Mouse (Mus musculus): ENCODE measurements around the gene Slc35c2. TPM values are rescaled to one million over a fixed set of nuclear protein-coding genes. Genes with fewer than 3 reads are reported as not detected.
A peak's percentile ranks its signal among the peaks of the same experiment; 100 is the strongest.

The Slc35c2 gene
- polyA plus RNA-seq, 1 experiment from 2014 or later = 51.6 TPM

- 48% methylated on average over 10 of the region's 10 CpGs for WGBS
- Histone ChIP-seq H3K4me1 (replicated peaks; ENCODE audit: insufficient read depth, low read length) (peaks cover 53% of the 10 kb centered on the region), H3K27me3 (ENCODE audit: insufficient read depth, low read length) (no peaks in the 10 kb centered on the region), H3K27ac (peak overlapping the region; percentile 47; the same call in 1 of the 2 replicates), H3K4me2 (ENCODE audit: low read length) (no peak overlapping the region), H3K36me3 (ENCODE audit: insufficient read depth, low read length) (peaks cover 24% of the 10 kb centered on the region; the same call in 1 of the 2 replicates), H3K9me3 (replicated peaks; ENCODE audit: low read length) (no peaks in the 10 kb centered on the region), H3K9ac (ENCODE audit: low read depth, low read length) (no peak overlapping the region), H3K4me3 (replicated peaks; ENCODE audit: low read depth, low read length) (no peak overlapping the region)
- ATAC-seq (replicated peaks; ENCODE audit: low FRiP score, low read depth) (no peak), DNase-seq (ENCODE audit: low spot score) (no peak)
- no peak for TF ChIP-seq CTCF (IDR thresholded peaks at IDR 0.05; ENCODE audit: low read depth)
These were observed 28.5 kb upstream of the Slc35c2 start for GRCm38 (mm10) chr2:165316204-165316603.

GRCm38 (mm10) chr2:165314197-165314596, 26.5 kb upstream of the Slc35c2 start:
- H3K27ac ChIP-seq = peak overlapping the region; percentile 79
- no peaks in the 10 kb centered on the region for H3K27me3 ChIP-seq (ENCODE audit: insufficient read depth, low read length)
- H3K9me3 ChIP-seq (replicated peaks; ENCODE audit: low read length) = no peaks in the 10 kb centered on the region
- H3K36me3 ChIP-seq (ENCODE audit: insufficient read depth, low read length) = peaks cover 30% of the 10 kb centered on the region
- TF ChIP-seq CTCF (IDR thresholded peaks at IDR 0.05; ENCODE audit: low read depth) = no peak
- 49% methylated on average over 8 of the region's 8 CpGs for WGBS
- DNase-seq (ENCODE audit: low spot score) (peak; percentile 78), ATAC-seq (replicated peaks; ENCODE audit: low FRiP score, low read depth) (peak; percentile 34)
- peaks cover 43% of the 10 kb centered on the region for H3K4me1 ChIP-seq (replicated peaks; ENCODE audit: insufficient read depth, low read length)
- H3K4me2 ChIP-seq (ENCODE audit: low read length) = no peak overlapping the region
- no peak overlapping the region for H3K9ac ChIP-seq (ENCODE audit: low read depth, low read length)
- no peak overlapping the region for H3K4me3 ChIP-seq (replicated peaks; ENCODE audit: low read depth, low read length)

- no peak for DNase-seq (ENCODE audit: low spot score)
- no peak for TF ChIP-seq CTCF (IDR thresholded peaks at IDR 0.05; ENCODE audit: low read depth)
- no peak overlapping the region for H3K9ac ChIP-seq (ENCODE audit: low read depth, low read length)
- no peak overlapping the region for H3K27ac ChIP-seq
- H3K4me3 ChIP-seq (replicated peaks; ENCODE audit: low read depth, low read length) = no peak overlapping the region
- H3K9me3 ChIP-seq (replicated peaks; ENCODE audit: low read length) = no peaks in the 10 kb centered on the region
- ATAC-seq (replicated peaks; ENCODE audit: low FRiP score, low read depth) = no peak
- H3K27me3 ChIP-seq (ENCODE audit: insufficient read depth, low read length) = no peaks in the 10 kb centered on the region
- WGBS = 59% methylated on average over 7 of the region's 7 CpGs
- H3K4me1 ChIP-seq (replicated peaks; ENCODE audit: insufficient read depth, low read length) = peaks cover 25% of the 10 kb centered on the region
- no peak overlapping the region for H3K4me2 ChIP-seq (ENCODE audit: low read length)
- peaks cover 30% of the 10 kb centered on the region for H3K36me3 ChIP-seq (ENCODE audit: insufficient read depth, low read length)
These were observed 24.7 kb upstream of the Slc35c2 start for GRCm38 (mm10) chr2:165312381-165312780.

GRCm38 (mm10) chr2:165311577-165311976, 23.9 kb upstream of the Slc35c2 start:
- DNase-seq (ENCODE audit: low spot score) (no peak), ATAC-seq (replicated peaks; ENCODE audit: low FRiP score, low read depth) (no peak)
- H3K4me3 ChIP-seq (replicated peaks; ENCODE audit: low read depth, low read length) = no peak overlapping the region
- no peak overlapping the region for H3K27ac ChIP-seq
- peaks cover 17% of the 10 kb centered on the region for H3K4me1 ChIP-seq (replicated peaks; ENCODE audit: insufficient read depth, low read length)
- peaks cover 35% of the 10 kb centered on the region for H3K36me3 ChIP-seq (ENCODE audit: insufficient read depth, low read length)
- no peaks in the 10 kb centered on the region for H3K9me3 ChIP-seq (replicated peaks; ENCODE audit: low read length)
- no peak overlapping the region for H3K4me2 ChIP-seq (ENCODE audit: low read length)
- 61% methylated on average over 12 of the region's 12 CpGs for WGBS
- TF ChIP-seq CTCF (IDR thresholded peaks at IDR 0.05; ENCODE audit: low read depth) = no peak
- no peaks in the 10 kb centered on the region for H3K27me3 ChIP-seq (ENCODE audit: insufficient read depth, low read length)
- H3K9ac ChIP-seq (ENCODE audit: low read depth, low read length) = no peak overlapping the region

GRCm38 (mm10) chr2:165310818-165311425, 23.3 kb upstream of the Slc35c2 start:
- ATAC-seq (replicated peaks; ENCODE audit: low FRiP score, low read depth) = no peak
- H3K27me3 ChIP-seq (ENCODE audit: insufficient read depth, low read length) = no peaks in the 10 kb centered on the region

GRCm38 (mm10) chr2:165307801-165308200, 20.1 kb upstream of the Slc35c2 start:
- Histone ChIP-seq H3K27ac (0 out of 2 replicates have a peak overlapping the region, but pooled peaks have one; percentile 47), H3K27me3 (ENCODE audit: insufficient read depth, low read length) (no peaks in the 10 kb centered on the region), H3K4me1 (replicated peaks; ENCODE audit: insufficient read depth, low read length) (peaks cover 7% of the 10 kb centered on the region), H3K9ac (ENCODE audit: low read depth, low read length) (no peak overlapping the region), H3K9me3 (replicated peaks; ENCODE audit: low read length) (no peaks in the 10 kb centered on the region), H3K4me3 (replicated peaks; ENCODE audit: low read depth, low read length) (no peak overlapping the region), H3K36me3 (ENCODE audit: insufficient read depth, low read length) (peaks cover 36% of the 10 kb centered on the region), H3K4me2 (ENCODE audit: low read length) (no peak overlapping the region)
- 66% methylated on average over 6 of the region's 6 CpGs for WGBS
- TF ChIP-seq CTCF (IDR thresholded peaks at IDR 0.05; ENCODE audit: low read depth) = no peak
- ATAC-seq (replicated peaks; ENCODE audit: low FRiP score, low read depth) (peak; percentile 83), DNase-seq (ENCODE audit: low spot score) (no peak)

More at GRCm38 (mm10) chr2:165310818-165311425, 23.3 kb upstream of the Slc35c2 start:
- WGBS = 55% methylated on average over 13 of the region's 13 CpGs
- H3K9me3 ChIP-seq (replicated peaks; ENCODE audit: low read length) = no peaks in the 10 kb centered on the region
- no peak overlapping the region for H3K9ac ChIP-seq (ENCODE audit: low read depth, low read length)
- no peak overlapping the region for H3K4me3 ChIP-seq (replicated peaks; ENCODE audit: low read depth, low read length)
- H3K4me2 ChIP-seq (ENCODE audit: low read length) = no peak overlapping the region
- H3K27ac ChIP-seq = no peak overlapping the region
- DNase-seq (ENCODE audit: low spot score) = no peak
- TF ChIP-seq CTCF (IDR thresholded peaks at IDR 0.05; ENCODE audit: low read depth) = no peak
- H3K36me3 ChIP-seq (ENCODE audit: insufficient read depth, low read length) = peaks cover 34% of the 10 kb centered on the region
- peaks cover 14% of the 10 kb centered on the region for H3K4me1 ChIP-seq (replicated peaks; ENCODE audit: insufficient read depth, low read length)
